ENCODE assay signal across 18 mouse cellular contexts in genomic region chr16:60392961-60393360, GRCm38 (mm10).
"Had no signal": no experiment of that assay in that cellular context is flagged by ENCODE, and none has a peak within 500 bp of the region (broad histone marks: within the 10 kb centered on the region; RNA-seq: fewer than 3 reads in every experiment).

No protein-coding gene starts in this region.

- H3K36me3 ChIP-seq: kidney, embryonic 15.5 days; liver, embryonic 13.5 days had no signal

- H3K27ac ChIP-seq: kidney, embryonic 15.5 days; left cerebral cortex, adult 2 months; liver, embryonic 13.5 days; stomach, postnatal 0 days had no signal

- H3K27me3 ChIP-seq: kidney, embryonic 15.5 days; liver, embryonic 13.5 days had no signal

- H3K4me2 ChIP-seq: kidney, embryonic 15.5 days; liver, embryonic 13.5 days had no signal

- H3K9ac ChIP-seq: kidney, embryonic 15.5 days; liver, embryonic 13.5 days had no signal

- H3K9me3 ChIP-seq: kidney, embryonic 15.5 days; liver, embryonic 13.5 days had no signal

- H3K4me1 ChIP-seq: kidney, embryonic 15.5 days; liver, embryonic 13.5 days had no signal

- DNase-seq: kidney, adult 8-10 months; kidney, postnatal 10 days; kidney, postnatal 36 days; layer of hippocampus, postnatal 36 days; liver, embryonic 13.5 days; lung, adult 2 months; lung, postnatal 14 days; lung, postnatal 4 days; right cerebral cortex, adult 18-20 months; right cerebral cortex, postnatal 14 days; right cerebral cortex, postnatal 4 days; thymus, adult 2 months; thymus, postnatal 14 days; thymus, postnatal 4 days had no signal

- H3K4me3 ChIP-seq: kidney, embryonic 15.5 days; left cerebral cortex, adult 2 months; liver, embryonic 13.5 days; myocyte had no signal
